Mouse (Mus musculus) frontal cortex, postnatal 25 days (tissue): ENCODE results near the gene Gm43720.

Source experiments
- DNase-seq, 2 experiments: peaks; one replicate each; pipeline ENCODE4 v3.0.0; 2022; ENCODE audit warnings: low spot score in 2 of 2

Gene Gm43720

DNA sequence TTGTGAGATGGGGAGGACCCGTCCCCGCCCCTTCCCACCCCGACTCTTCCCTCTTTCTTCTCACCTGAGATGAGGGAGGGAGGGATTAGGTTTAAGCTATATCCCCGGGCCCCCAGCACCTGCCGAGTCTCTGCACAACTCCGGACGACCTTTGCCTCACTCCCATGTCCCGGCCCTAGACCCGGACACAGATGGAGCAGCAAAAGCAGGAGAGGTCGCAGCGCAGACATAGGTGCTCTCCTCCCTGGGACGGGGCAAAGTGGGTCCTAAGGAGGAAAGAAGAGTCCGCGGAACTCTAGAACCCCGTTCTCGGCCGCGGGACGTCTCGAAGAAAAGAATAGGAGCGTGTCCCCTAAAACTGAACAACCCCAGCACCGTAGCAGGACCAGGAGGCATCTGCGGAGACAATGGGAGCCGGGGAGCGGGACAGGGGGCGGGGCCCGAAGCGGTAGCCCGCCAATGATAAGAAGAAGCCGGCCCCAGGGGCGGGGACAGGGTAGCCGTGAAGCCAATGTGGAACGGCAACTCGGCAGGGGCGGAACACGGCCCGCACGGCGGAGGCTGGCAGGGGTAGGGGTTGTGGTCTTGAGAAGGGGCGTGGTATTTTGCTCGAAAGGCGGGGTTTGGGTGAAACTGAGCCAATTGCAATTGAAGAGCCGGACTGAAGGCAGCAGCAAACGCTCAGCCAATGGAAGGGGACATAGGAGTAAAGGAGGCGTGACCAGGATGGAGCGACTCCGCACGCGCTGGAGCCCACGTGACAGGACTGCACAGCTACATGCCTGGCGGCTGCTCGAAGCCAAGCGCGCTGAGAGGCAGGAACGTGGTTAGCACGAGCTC is at the start of gene Gm43720, which contains the start of the genes Gpc2 and Stag3:
Gene Gm43720 (minus strand): TSS at position 374 of the 840 bp plus-strand sequence.
Gene Gpc2 (minus strand): TSS at position 421 of the 840 bp plus-strand sequence.
Gene Stag3 (plus strand): TSS at position 656 of the 840 bp plus-strand sequence.
- DNase-seq: peak in 1 of 2 experiments; percentile 54

DNA sequence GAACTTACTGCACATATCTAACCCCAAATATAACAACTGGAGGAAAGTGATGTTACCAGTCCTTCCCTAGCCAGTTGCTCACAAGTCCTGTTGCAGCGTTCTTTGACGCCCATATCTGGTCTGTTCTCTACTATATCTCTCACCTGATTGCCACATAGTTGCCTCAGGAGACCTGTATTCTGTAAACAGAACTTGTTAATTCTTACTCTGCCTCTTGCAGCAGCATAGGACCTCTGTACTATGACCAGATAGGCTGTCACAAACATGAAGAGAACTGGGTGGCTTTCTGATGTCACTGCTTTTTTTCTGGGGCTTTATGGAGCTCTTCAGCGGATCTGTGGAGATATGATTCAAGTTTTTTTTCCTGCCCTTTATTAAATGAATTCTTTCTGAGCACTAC is 33.0 kb upstream of the Gm43720 start:
- DNase-seq: no peak

DNA sequence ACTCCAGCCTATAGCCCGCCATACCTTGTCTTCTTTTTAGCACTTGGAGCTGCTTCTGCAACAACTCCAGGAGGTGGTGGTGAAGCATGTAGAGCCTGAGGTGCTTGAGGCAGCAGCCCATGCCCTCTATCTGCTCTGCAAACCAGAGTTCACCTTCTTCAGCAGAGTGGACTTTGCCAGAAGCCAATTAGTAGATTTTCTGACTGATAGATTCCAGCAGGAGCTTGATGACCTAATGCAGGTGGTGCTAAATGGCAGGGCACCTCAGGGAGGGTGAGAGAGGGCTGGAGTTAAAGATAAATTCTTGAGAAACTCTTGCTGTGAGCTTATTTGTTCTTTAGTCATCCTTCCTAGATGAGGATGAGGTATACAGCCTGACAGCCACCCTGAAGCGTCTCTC is 19.9 kb upstream of the Gm43720 start:
- no peak for DNase-seq

DNA sequence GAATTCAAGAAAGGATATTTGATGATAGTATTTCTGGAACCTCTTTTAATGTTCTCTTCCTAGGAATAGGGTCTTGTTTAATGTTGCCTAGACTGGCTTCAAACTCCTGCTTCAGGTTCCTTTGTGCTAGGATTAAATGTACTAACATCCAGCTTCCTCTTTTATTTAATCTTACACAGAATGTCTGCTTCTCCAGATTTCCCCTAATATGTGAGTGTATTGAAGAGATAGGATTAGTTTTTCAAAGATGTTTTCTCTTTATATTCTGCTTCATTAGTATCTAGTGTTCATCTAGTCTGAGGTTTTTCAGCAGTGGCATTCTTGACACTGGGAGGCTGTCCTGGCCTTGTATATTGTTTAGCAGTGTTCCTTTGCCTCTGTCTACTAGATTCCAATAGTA is 14.4 kb upstream of the Gm43720 start:
- DNase-seq: no peak

DNA sequence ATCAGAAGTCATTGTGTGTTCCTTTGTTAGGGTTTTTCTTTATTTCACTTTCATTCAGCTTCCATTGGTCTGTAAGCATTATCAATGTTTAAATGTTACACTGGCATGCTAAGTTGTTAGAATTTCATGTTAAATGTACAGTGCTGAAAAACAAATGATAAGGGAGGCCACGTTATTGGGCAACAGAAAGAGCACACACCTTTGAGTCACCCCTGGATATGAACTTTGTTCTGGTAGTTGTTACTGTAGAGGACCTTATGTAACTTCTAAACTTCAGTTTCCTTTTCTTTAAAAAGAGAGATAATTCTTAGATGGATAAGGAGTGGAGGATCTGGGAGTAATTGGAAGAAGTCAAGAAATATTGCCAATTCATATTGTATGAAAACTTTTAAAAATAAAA is 11.9 kb upstream of the Gm43720 start:
- no peak for DNase-seq

DNA sequence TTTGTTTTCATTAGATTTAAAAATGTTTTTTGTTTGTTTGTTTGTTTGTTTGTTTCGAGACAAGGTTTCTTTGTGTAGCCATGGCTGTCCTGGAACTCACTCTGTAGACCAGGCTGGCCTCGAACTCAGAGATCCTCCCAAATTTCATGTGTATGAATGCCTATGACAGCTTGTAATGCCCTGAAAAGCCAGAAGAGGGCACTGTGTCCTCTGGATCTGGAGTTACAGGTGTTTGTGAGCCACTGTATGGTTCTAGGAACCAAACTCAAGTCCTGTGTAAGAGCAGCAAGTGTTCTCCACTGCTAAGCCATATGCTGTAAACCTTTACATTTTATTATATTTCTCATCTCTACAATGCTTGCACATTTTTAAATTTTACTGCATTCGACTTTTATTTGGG is 8.1 kb upstream of the Gm43720 start:
- no peak for DNase-seq

DNA sequence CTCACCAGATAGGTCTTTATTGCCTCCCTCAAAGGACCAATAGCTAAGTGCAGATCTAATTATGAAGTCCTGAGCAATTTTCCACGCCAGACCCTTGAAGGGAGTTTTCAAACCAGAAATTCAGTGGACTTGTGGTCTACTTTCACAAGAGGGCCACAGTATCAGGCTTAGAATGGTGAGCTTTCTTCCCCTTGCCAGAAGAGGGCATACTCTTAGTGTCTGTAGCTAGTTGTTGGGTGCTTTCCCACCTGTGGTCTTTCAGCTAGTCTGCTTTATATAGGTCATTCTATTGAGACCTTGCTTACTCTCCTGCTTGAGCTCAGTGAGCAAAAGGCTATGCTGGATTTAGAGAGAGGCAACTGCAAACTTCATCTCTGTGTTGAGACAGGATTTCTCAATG is 3.8 kb upstream of the Gm43720 start:
- DNase-seq: no peak

DNA sequence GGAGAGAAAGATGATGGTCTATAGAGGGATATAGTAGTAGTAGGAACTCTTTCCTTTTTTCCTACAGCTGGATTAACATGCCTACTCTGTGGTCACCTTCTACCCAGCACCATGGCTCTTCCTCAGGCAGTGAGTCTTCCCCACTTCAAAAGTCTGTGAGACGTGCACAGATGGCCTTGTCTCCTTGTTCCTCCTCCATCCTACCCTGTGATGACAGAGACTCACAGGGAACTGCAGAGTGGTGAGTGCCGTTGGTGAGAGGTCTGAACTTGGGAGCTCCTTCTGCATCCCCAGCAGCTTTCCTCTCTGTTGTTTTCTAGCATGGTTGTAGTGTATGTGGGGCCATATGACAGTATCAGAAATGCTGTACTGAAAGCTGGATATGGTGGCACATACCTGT is 2.0 kb upstream of the Gm43720 start:
- DNase-seq: no peak

DNA sequence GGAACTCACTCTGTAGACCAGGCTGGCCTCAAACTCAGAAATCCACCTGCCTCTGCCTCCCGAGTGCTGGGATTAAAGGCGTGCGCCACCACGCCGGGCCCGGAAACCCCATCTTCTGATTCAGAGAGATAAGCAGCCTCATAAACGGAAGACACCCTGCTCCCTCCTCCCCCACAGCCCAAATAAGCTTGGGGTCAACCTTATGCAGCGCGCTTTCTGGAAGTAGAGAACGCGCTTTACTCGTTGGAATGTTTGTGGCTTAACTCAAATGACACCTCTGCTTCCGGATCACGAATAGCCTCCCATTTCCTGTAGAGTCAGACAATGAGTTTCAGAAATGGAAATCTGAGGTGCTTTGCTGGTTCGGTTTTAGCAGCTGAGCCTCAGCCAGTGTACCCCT is 1.1 kb upstream of the Gm43720 start:
- DNase-seq: no peak

DNA sequence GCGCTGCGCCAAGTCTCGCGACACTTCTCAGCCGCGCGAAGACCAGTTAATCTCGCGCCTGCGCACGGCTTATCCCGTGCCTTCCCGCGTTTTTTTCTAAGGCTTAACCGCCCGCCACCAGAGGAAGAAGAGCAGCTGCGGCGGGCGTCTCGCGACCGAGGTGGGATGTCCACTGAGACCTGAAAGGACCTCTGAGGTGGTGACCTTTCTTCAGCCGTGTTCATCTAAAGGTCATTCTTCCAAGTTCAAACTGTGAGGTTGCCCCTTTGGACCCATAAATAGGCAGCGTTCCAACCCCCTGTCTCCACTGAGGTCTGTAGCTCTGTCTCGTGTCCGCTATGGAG is 639 bp upstream of the Gm43720 start:
- DNase-seq: no peak

DNA sequence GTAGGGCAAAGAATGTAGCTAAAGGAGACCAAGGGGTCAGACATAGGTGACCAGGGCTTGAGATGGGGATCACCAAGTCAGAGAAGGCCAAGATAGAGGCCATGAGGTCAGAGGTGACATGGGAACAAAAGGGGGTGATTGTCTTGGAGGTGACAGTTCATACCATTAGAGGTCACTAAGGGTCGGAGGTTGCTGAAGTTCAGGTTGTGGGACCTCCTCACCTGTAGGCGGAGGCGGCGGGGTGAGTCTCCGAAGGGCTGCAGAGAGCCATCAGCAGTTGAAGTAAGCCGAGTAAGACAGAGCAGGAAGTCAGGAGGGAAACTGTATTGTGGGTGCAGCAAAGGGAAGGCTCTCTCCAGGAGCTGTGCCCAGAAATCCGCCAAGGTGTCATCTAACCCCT is 1.8 kb downstream of the Gm43720 start:
- no peak for DNase-seq

DNA sequence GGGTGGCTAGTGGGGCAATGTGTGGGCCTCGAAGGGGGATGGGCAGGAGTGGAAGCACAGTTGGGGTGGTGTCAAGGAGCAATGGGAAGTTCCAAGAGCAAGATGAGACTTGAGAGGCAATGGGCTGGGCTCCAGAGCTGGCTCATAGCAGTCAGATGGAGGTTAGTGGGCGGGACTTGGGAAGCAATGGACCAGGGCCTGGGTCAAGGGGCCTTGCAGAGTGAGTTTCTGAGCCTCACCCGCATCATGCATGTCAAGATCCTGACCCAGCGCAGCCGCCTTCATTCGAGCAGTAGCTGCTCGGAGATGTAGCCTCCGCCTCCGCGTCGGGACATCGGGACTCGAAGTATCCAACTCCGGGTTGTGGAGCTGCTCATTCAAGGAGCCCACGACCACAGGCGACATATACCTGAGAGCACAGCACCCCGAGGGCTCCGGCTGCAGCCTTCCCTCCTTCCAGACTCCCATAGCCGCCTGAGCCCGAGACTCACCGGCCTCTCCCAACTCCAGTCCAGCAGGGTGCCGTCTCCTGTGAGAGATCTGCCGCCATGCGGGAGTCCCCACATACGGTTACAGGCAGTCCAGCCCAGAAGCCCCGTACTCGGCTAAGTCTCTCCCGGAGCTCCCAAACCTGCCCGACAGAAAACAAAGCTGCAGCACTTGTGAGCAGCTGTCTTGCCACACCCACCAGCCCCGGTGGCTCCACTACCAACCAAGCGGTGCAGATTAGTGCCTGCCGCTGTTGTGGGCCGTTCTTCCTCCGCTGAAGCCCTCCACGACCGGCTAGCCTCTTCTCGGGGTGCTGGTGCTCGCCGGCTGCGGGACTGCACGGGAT is 4.3 kb downstream of the Gm43720 start:
- DNase-seq: no peak

DNA sequence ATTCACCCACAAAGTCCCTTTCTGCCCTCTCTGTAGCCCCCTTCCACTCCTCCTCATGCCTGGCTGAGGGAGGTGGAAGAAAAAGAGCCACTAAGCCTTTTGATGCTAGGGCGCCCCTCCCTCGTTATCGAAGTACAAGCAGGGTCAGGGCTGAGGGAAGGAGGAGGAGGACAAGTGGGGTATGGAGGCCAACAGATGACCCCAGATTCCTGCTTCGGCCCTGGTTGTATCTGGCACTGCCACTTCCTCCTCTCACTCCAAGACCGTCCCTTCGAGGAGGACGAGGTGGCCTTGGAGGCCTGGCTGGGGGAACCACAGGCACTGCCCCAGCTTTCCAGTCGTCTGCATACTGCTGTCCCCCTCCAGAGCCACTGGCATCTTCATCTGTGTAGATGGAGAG is 5.6 kb downstream of the Gm43720 start:
- DNase-seq: no peak

DNA sequence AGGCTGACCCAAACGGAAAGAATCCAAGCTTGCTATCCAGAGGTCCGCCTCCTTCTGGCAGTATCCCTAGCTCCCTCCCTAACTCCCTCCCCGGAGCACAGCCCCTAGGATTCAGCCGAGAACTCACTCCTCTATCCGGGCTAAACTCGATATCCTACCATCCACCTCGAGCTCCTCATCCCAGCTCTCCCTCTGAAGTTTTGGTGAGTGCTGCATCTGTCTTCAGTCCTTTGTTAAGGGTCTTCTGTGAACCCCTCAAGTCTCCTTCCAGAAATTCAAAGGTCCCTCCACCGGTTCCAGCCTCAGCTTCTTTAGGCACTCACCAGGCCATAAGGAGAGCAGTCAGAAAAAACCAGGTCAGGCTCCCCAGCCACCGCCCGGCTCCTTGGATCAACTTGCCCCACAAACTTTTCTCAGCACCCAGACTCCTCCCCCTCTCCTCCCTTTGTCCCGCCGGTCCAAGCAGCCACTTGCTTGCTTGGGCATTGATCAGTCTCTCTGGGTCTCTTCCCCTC is 7.3 kb downstream of the Gm43720 start, which contains the start of gene Gal3st4:
Gene Gal3st4 (minus strand): TSS at position 432 of the 515 bp plus-strand sequence.
- no peak for DNase-seq

DNA sequence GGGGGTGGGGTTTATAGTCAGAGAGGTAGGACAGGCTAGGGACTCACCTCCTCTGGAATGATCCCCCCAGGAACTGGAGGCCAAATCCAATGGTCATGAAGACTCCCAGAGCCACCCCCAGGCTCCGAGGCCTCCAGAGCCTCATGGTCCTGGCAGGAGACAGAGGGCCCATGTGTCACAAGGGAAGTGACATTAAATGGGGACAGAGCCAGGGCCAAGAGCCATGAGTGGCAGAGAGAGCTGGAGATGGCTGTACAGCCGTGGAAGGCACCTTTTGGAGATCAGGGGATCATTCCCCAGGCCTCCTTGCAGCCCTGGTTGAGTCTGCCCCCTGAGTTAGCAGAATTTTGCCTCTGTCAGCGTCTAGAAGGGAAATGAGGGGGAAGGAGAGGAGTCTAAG is 8.5 kb downstream of the Gm43720 start:
- DNase-seq: no peak

DNA sequence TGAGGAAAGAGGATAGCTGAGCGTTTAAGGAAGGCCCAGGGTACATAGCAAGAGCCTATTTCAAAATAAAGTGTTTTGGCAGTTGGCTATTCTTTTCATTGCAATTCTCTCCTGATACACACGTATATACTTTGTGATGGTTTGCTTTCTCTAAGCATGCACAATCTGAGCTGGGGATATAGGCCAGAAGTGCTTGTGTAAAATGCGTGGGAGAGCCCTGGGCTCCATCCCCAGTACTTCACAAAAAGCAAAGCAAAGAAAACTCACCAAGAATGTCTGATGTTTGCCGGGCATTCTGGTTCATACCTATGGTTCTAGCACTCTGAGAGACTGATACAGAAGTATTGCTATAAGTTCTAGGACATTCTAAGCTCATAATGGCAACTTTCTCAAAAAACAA is 10.8 kb downstream of the Gm43720 start:
- no peak for DNase-seq

DNA sequence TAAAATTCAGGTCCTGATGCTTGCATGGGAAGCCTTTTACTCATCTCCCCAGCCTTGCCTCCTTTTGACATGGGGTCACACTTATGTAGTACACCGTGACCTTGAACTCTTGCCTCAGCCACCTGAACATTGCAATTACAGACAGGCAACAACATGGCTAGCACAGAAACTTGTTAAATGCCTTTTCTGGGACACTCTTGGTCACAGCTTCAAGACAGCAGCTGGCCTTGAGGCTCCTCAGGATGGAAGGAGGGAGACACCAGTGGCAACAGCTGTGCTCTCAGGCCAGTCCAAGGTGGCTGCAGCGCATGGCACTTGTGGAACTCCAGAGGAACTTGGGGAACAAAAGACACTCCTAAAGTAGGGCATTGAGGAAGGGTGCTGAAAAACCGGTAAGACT is 12.6 kb downstream of the Gm43720 start:
- no peak for DNase-seq

DNA sequence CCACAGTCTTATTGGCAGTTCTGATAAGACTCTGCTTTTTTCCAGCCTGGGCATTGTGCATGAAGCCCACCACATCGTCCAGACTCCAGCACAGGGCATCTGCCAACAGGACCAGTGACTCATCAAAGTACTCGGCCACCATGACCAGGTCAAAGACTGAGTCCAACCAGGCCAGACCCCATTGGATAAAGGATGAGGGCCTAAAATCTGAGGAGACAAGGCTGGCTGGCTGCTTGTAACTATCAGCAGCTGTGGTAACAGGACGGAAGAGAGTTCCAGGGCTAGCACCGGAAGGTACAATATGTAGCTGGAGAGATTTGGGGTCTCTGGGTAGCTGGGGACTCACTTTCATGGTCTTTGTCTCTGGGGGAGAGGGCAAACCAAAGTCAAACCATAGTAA is 14.0 kb downstream of the Gm43720 start:
- DNase-seq: no peak

DNA sequence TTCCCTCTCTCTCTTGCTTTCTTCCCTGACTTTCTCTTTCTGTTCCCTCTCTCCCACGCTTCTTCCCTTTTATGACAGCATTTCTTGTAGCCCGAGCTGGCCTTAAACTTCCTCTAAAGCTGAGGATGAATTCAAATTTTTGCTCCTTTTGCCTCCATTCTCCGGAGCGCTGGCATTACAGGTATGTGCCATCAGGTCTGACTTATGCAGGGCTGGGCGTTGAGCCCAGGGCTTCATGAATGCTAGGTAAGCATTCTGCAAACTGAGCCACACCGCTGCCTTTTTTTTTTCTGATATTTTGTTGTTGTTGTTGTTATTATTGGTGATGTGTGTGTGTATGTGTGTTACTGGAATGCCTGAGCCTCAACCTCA is 15.6 kb downstream of the Gm43720 start:
- no peak for DNase-seq

DNA sequence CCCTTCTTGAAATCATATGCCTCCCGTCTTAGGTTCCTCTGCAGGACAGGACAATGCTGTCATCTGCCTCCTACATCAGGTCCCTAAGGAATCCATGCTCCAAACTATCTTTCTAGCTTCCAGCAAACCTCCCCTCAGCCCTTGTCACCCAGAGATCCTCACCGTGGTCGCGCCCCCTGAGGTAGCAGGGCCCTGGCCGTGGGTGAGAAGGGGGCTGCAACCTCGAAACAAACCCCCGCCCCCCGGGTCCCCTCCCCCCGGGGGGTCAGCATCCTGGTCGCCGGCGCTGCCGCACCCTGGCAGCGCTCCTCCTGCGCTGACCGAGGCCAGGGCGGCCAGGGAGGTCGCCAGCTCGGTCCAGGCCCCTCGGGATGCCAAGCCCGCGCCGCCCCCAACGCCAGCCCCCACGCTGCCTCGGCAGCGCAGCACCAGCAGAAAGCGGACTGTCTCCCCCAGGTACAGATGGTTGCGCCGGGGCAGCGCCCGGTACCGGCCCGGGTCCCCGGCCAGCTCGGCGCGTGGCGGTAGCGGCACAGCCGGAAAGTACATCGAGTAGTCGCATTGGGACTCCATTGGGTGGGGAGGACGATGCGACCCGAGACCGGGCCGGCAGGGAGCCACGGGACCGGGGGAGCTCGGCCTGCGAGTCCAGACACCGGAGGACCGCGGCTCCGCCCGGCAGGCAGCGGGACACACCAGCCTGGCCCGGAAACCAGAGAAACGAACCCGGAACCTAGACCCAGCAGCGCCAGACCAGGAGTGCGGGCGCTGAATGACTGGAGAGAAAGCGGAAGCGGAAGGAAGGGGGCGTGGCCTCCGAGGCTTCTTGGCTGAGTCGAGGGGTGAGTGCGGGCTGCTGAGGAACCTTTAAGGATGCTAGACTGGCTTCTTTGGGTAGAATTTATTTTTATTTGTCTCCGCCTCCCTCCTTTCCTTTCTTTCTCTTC is 16.2 kb downstream of the Gm43720 start, which contains the start of gene BC037034:
Gene BC037034 (minus strand): TSS at position 774 of the 947 bp plus-strand sequence.
- DNase-seq: peak; percentile 80 to 90

DNA sequence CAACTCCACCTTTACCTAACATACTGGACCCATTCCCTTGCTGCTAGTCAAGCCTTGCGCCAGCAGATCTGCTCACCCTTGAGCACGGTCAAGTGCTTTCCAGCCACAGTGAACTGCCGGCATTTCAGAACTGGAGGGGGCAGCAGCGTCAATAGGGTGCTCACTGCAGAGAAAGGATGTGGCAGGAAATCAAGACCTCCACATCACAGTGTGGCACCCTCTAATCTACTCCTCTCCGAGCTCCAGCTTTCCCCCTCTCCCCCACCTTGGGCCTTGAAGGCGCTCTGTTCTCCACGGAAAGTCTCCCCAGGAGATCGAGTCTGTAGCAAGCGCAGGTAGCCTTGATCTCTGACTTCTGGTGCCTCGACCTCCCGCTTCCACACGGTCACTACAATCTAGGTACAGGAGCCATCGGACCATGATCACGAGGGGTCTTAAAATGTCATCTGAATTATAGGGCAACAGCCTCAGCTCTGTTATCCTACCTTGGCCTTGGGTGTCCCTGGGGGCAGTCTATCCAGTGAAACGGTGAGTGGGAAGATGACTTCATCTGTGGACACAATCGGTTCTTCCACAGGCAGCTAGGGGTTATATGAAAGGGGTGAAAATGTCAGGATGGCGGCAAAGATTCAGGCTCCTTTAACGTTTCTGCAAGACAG is 17.0 kb downstream of the Gm43720 start:
- DNase-seq: no peak
